Mouse (Mus musculus): ENCODE data around the gene Chchd10.

- TF ChIP-seq CTCF (IDR thresholded peaks at IDR 0.05; ENCODE audit: extremely low read depth, insufficient read depth, low read length), result no peak
- no peak for TF ChIP-seq POLR2A (IDR thresholded peaks at IDR 0.05; ENCODE audit: extremely low read depth, insufficient read depth, low read length)
Measured at GRCm38 (mm10) chr10:75898039-75898564, 34.8 kb upstream of the Chchd10 start.

Measured in cortical plate, adult 2 months (tissue).